Mouse (Mus musculus) stomach, embryonic 14.5 days (tissue): Measurements from ENCODE around the gene Smug1. TPM values are rescaled to one million over a fixed set of nuclear protein-coding genes. Genes with fewer than 3 reads are reported as not detected.

ENCODE experiments used
- ATAC-seq: fragments of 200-750 bp; cut with Nextera tagmentation; 2 replicates; pipeline ENCODE4 v1.8.0; 2017; ENCODE audit warnings: low read depth, moderate TSS enrichment; ENCODE audit not compliant: insufficient number of reproducible peaks, insufficient read depth, low FRiP score
- H3K27ac ChIP-seq: fragments of 300-500 bp; sonication (generic); 2 replicates; pipeline ENCODE4 v1.5.1; 2014; ENCODE audit warnings: mild to moderate bottlenecking, low read length, moderate library complexity, mixed read lengths
- H3K27me3 ChIP-seq: fragments of 300-500 bp; sonication (generic); 2 replicates; pipeline ENCODE4 v1.6.1; 2014; ENCODE audit warnings: low read length, control low read depth, mixed read lengths; ENCODE audit not compliant: control insufficient read depth, insufficient read depth
- H3K36me3 ChIP-seq: fragments of 300-500 bp; sonication (generic); 2 replicates; pipeline ENCODE4 v1.6.1; 2014; ENCODE audit warnings: mild to moderate bottlenecking, control low read depth, low read length, moderate library complexity, mixed read lengths; ENCODE audit not compliant: control insufficient read depth, insufficient read depth
- H3K4me1 ChIP-seq: fragments of 300-500 bp; sonication (generic); 2 replicates; pipeline ENCODE4 v1.6.1; 2014; ENCODE audit warnings: low read length, control low read depth, mixed read lengths; ENCODE audit not compliant: control insufficient read depth, insufficient read depth
- H3K4me2 ChIP-seq: fragments of 300-500 bp; sonication (generic); replicated peaks from 2 replicates; pipeline ENCODE4 v1.6.1; 2014; ENCODE audit warnings: low read depth, low read length, control low read depth
- H3K4me3 ChIP-seq: fragments of 300-500 bp; sonication (generic); 2 replicates; pipeline ENCODE4 v1.5.1; 2014; ENCODE audit warnings: low read depth, low read length, control low read depth
- H3K9ac ChIP-seq: fragments of 300-500 bp; sonication (generic); replicated peaks from 2 replicates; pipeline ENCODE4 v1.6.1; 2014; ENCODE audit warnings: low read depth, mild to moderate bottlenecking, control low read depth, low read length, moderate library complexity, mixed read lengths
- H3K9me3 ChIP-seq: fragments of 300-500 bp; sonication (generic); 2 replicates; pipeline ENCODE4 v1.6.1; 2016; ENCODE audit warnings: low read depth, low read length, control low read depth; ENCODE audit not compliant: control insufficient read depth
- WGBS: fragments of 180-500 bp; shearing (Covaris S2); extraction: QIAGEN DNeasy Blood & Tissue Kit; methylation state at CpG from one replicate; pipeline ENCODE4 v1.1.7; 2014; 5-methylcytosine and 5-hydroxymethylcytosine counted together
- polyA plus RNA-seq: library from polyadenylated mRNA; unstranded; fragments of >200 nt; fragmentation: Nextera tagmentation; extraction: Ambion mirVana; gene quantifications from 2 replicates; pipeline ENCODE4 v1.2.1, GENCODE M21; 2014

Gene Smug1
- polyA plus RNA-seq, 1 experiment from 2014 or later, result 22.2 TPM

- Histone ChIP-seq H3K4me3 (no peak overlapping the region), H3K27me3 (peaks cover 17% of the 10 kb centered on the region)
- ATAC-seq, result no peak
Observed at GRCm38 (mm10) chr15:103171276-103171675, 4.4 kb upstream of the Smug1 start.

GRCm38 (mm10) chr15:103170316-103170679 is 3.4 kb upstream of the Smug1 start:
- peaks cover 11% of the 10 kb centered on the region; the same call in 1 of the 2 replicates for H3K27me3 ChIP-seq
- no peaks in the 10 kb centered on the region for H3K36me3 ChIP-seq
- peak overlapping the region; percentile 82 for H3K4me2 ChIP-seq
- H3K27ac ChIP-seq, result no peak overlapping the region
- no peak for ATAC-seq
- H3K9ac ChIP-seq, result no peak overlapping the region
- H3K9me3 ChIP-seq, result no peaks in the 10 kb centered on the region
- H3K4me1 ChIP-seq, result peaks cover 22% of the 10 kb centered on the region
- peak overlapping the region; percentile 4; the same call in 1 of the 2 replicates for H3K4me3 ChIP-seq
- WGBS, result 13% methylated on average over 16 of the region's 16 CpGs

More at GRCm38 (mm10) chr15:103171276-103171675, 4.4 kb upstream of the Smug1 start:
- Histone ChIP-seq H3K36me3 (no peaks in the 10 kb centered on the region), H3K9ac (no peak overlapping the region), H3K4me1 (peaks cover 22% of the 10 kb centered on the region), H3K27ac (no peak overlapping the region), H3K9me3 (no peaks in the 10 kb centered on the region), H3K4me2 (no peak overlapping the region)
- WGBS, result 12% methylated on average over 8 of the region's 8 CpGs

GRCm38 (mm10) chr15:103169612-103170315 is 2.9 kb upstream of the Smug1 start:
- Histone ChIP-seq H3K4me1 (peaks cover 22% of the 10 kb centered on the region), H3K9ac (peak overlapping the region; percentile 10; the same call in 1 of the 2 replicates), H3K27ac (no peak overlapping the region), H3K27me3 (peaks cover 11% of the 10 kb centered on the region; the same call in 1 of the 2 replicates), H3K4me3 (peak overlapping the region; percentile 39), H3K36me3 (no peaks in the 10 kb centered on the region), H3K9me3 (no peaks in the 10 kb centered on the region), H3K4me2 (peak overlapping the region; percentile 82)
- ATAC-seq, result no peak
- 8% methylated on average over 26 of the region's 26 CpGs for WGBS

- H3K36me3 ChIP-seq, result no peaks in the 10 kb centered on the region
- no peak overlapping the region for H3K27ac ChIP-seq
- H3K4me1 ChIP-seq, result peaks cover 22% of the 10 kb centered on the region
- WGBS, result under 1% methylated on average over 63 of the region's 63 CpGs
- no peaks in the 10 kb centered on the region for H3K9me3 ChIP-seq
- peaks cover 11% of the 10 kb centered on the region; the same call in 1 of the 2 replicates for H3K27me3 ChIP-seq
- peak overlapping the region; percentile 10 for H3K9ac ChIP-seq
- H3K4me3 ChIP-seq, result peak overlapping the region; percentile 39
- ATAC-seq, result peak; percentile 38; the same call in 1 of the 2 replicates
- peak overlapping the region; percentile 82 for H3K4me2 ChIP-seq
Observed at GRCm38 (mm10) chr15:103168801-103169611, 2.1 kb upstream of the Smug1 start.

GRCm38 (mm10) chr15:103167786-103168185 is 894 bp upstream of the Smug1 start:
- peaks cover 22% of the 10 kb centered on the region for H3K4me1 ChIP-seq
- no peaks in the 10 kb centered on the region for H3K36me3 ChIP-seq
- no peak overlapping the region for H3K27ac ChIP-seq
- ATAC-seq, result no peak
- H3K4me3 ChIP-seq, result no peak overlapping the region
- no peak overlapping the region for H3K9ac ChIP-seq
- no peaks in the 10 kb centered on the region for H3K9me3 ChIP-seq
- H3K27me3 ChIP-seq, result peaks cover 11% of the 10 kb centered on the region; the same call in 1 of the 2 replicates
- H3K4me2 ChIP-seq, result no peak overlapping the region
- 22% methylated on average over 3 of the region's 3 CpGs for WGBS

GRCm38 (mm10) chr15:103165924-103166323 is 968 bp downstream of the Smug1 start:
- peaks cover 5% of the 10 kb centered on the region; the same call in 1 of the 2 replicates for H3K27me3 ChIP-seq

GRCm38 (mm10) chr15:103165379-103165778 is 1.5 kb downstream of the Smug1 start:
- H3K36me3 ChIP-seq, result no peaks in the 10 kb centered on the region
- ATAC-seq, result no peak
- peaks cover 14% of the 10 kb centered on the region for H3K4me1 ChIP-seq
- peaks cover 5% of the 10 kb centered on the region; the same call in 1 of the 2 replicates for H3K27me3 ChIP-seq
- WGBS, result 0% methylated on average over 13 of the region's 13 CpGs
- no peak overlapping the region for H3K4me3 ChIP-seq
- H3K27ac ChIP-seq, result no peak overlapping the region
- no peaks in the 10 kb centered on the region for H3K9me3 ChIP-seq
- H3K4me2 ChIP-seq, result no peak overlapping the region
- no peak overlapping the region for H3K9ac ChIP-seq

More at GRCm38 (mm10) chr15:103165924-103166323, 968 bp downstream of the Smug1 start:
- 46% methylated on average over 5 of the region's 5 CpGs for WGBS
- Histone ChIP-seq H3K27ac (no peak overlapping the region), H3K36me3 (no peaks in the 10 kb centered on the region), H3K9ac (no peak overlapping the region), H3K4me1 (peaks cover 17% of the 10 kb centered on the region), H3K4me2 (no peak overlapping the region), H3K9me3 (no peaks in the 10 kb centered on the region), H3K4me3 (no peak overlapping the region)
- ATAC-seq, result no peak

- Histone ChIP-seq H3K9ac (peak overlapping the region; percentile 41), H3K9me3 (no peaks in the 10 kb centered on the region), H3K4me3 (peak overlapping the region; percentile 68), H3K36me3 (no peaks in the 10 kb centered on the region), H3K27me3 (no peaks in the 10 kb centered on the region), H3K4me1 (peaks cover 2% of the 10 kb centered on the region; the same call in 1 of the 2 replicates), H3K4me2 (peak overlapping the region; percentile 66), H3K27ac (no peak overlapping the region)
- peak; percentile 79; the same call in 1 of the 2 replicates for ATAC-seq
- 9% methylated on average over 25 of the region's 25 CpGs for WGBS
Observed at GRCm38 (mm10) chr15:103163182-103163919, 3.5 kb downstream of the Smug1 start.
